Mouse (Mus musculus) lung, postnatal 4 days (tissue): ENCODE results near the gene Myt1.

Experiments used
- DNase-seq, 2 experiments: peaks; one replicate each; pipeline ENCODE4 v3.0.0; 2021

Myt1 gene

GRCm38 (mm10) chr2:181763006-181763830 is at the start of gene Myt1:
Myt1 (plus strand) TSS chr2:181763332.
- DNase-seq = no peak

- no peak for DNase-seq
Observed at GRCm38 (mm10) chr2:181713749-181714148, 49.4 kb upstream of the Myt1 start.

- DNase-seq = no peak
Observed at GRCm38 (mm10) chr2:181714903-181715326, 48.2 kb upstream of the Myt1 start, which contains the start of gene Oprl1. Oprl1 (plus strand) TSS chr2:181715016.

- no peak for DNase-seq
Observed at GRCm38 (mm10) chr2:181715382-181715781, 47.8 kb upstream of the Myt1 start.

- DNase-seq = no peak
Observed at GRCm38 (mm10) chr2:181716991-181717390, 46.1 kb upstream of the Myt1 start.

GRCm38 (mm10) chr2:181720061-181720460 is 43.1 kb upstream of the Myt1 start:
- no peak for DNase-seq

GRCm38 (mm10) chr2:181721200-181721599 is 41.9 kb upstream of the Myt1 start:
- no peak for DNase-seq

GRCm38 (mm10) chr2:181722213-181722612 is 40.9 kb upstream of the Myt1 start:
- DNase-seq = peak in 1 of 2 experiments; percentile 19

- no peak for DNase-seq
Observed at GRCm38 (mm10) chr2:181727659-181728262, 35.4 kb upstream of the Myt1 start.

- no peak for DNase-seq
Observed at GRCm38 (mm10) chr2:181730051-181730450, 33.1 kb upstream of the Myt1 start.

- no peak for DNase-seq
Observed at GRCm38 (mm10) chr2:181752626-181753025, 10.5 kb upstream of the Myt1 start.

GRCm38 (mm10) chr2:181758147-181758725 is 4.9 kb upstream of the Myt1 start:
- DNase-seq = no peak

GRCm38 (mm10) chr2:181759041-181759440 is 4.1 kb upstream of the Myt1 start:
- DNase-seq = no peak

- no peak for DNase-seq
Observed at GRCm38 (mm10) chr2:181763886-181764527, 875 bp downstream of the Myt1 start.

GRCm38 (mm10) chr2:181764600-181764999 is 1.5 kb downstream of the Myt1 start:
- peak; percentile 19 to 26 for DNase-seq

- DNase-seq = no peak
Observed at GRCm38 (mm10) chr2:181765251-181765650, 2.1 kb downstream of the Myt1 start.

- DNase-seq = no peak
Observed at GRCm38 (mm10) chr2:181766672-181767557, 3.8 kb downstream of the Myt1 start.

GRCm38 (mm10) chr2:181768451-181768850 is 5.3 kb downstream of the Myt1 start:
- no peak for DNase-seq

GRCm38 (mm10) chr2:181769397-181769796 is 6.3 kb downstream of the Myt1 start:
- no peak for DNase-seq

GRCm38 (mm10) chr2:181773203-181773602 is 10.1 kb downstream of the Myt1 start:
- no peak for DNase-seq

GRCm38 (mm10) chr2:181775786-181776185 is 12.7 kb downstream of the Myt1 start:
- no peak for DNase-seq

- DNase-seq = no peak
Observed at GRCm38 (mm10) chr2:181777715-181778114, 14.6 kb downstream of the Myt1 start.
